Mouse (Mus musculus): ENCODE measurements at regions not wholly inside any gene's neighbourhood (a gene's known extent, or its start where the extent isn't known, plus 50 kb on each side); places are given as distances from the start of the nearest gene placed in this dataset.

- no peak for TF ChIP-seq CTCF (IDR thresholded peaks at IDR 0.05)
- intact Hi-C loops (cut with DNase I): no loop called here
Observed at GRCm38 (mm10) chr13:28787331-28787643, 166.2 kb downstream of the Sox4 start.

GRCm38 (mm10) chr13:28786629-28787330 is 166.7 kb downstream of the Sox4 start:
- TF ChIP-seq CTCF (IDR thresholded peaks at IDR 0.05): no peak
- no peak for DNase-seq (ENCODE audit: extremely low spot score in 1 of 2, low spot score in 2 of 2)
- H3K4me3 ChIP-seq: no peak overlapping the region
- intact Hi-C loops (cut with DNase I): no loop called here
- no peak overlapping the region for H3K27ac ChIP-seq

More at GRCm38 (mm10) chr13:28787331-28787643, 166.2 kb downstream of the Sox4 start:
- DNase-seq (ENCODE audit: extremely low spot score in 1 of 2, low spot score in 2 of 2): no peak
- no peak overlapping the region for H3K27ac ChIP-seq
- H3K4me3 ChIP-seq: no peak overlapping the region

GRCm38 (mm10) chr13:28782497-28783246 is 170.8 kb downstream of the Sox4 start:
- Histone ChIP-seq H3K4me3 (no peak overlapping the region), H3K27ac (no peak overlapping the region)
- DNase-seq (ENCODE audit: extremely low spot score in 1 of 2, low spot score in 2 of 2): no peak
- TF ChIP-seq CTCF (IDR thresholded peaks at IDR 0.05): no peak
- intact Hi-C loops (cut with DNase I): no loop called here

- no peak for DNase-seq (ENCODE audit: extremely low spot score in 1 of 2, low spot score in 2 of 2)
- intact Hi-C loops (cut with DNase I): no loop called here
- TF ChIP-seq CTCF (IDR thresholded peaks at IDR 0.05): no peak
- H3K4me3 ChIP-seq: no peak overlapping the region
- no peak overlapping the region for H3K27ac ChIP-seq
Observed at GRCm38 (mm10) chr13:28782081-28782480, 171.4 kb downstream of the Sox4 start.

GRCm38 (mm10) chr13:28781660-28782059 is 171.9 kb downstream of the Sox4 start:
- no peak for TF ChIP-seq CTCF (IDR thresholded peaks at IDR 0.05)
- no peak overlapping the region for H3K27ac ChIP-seq
- intact Hi-C loops (cut with DNase I): no loop called here
- no peak for DNase-seq (ENCODE audit: extremely low spot score in 1 of 2, low spot score in 2 of 2)
- H3K4me3 ChIP-seq: no peak overlapping the region

GRCm38 (mm10) chr13:28780462-28780861 is 173.1 kb downstream of the Sox4 start:
- TF ChIP-seq CTCF (IDR thresholded peaks at IDR 0.05): no peak

GRCm38 (mm10) chr13:28775142-28775815 is 178.2 kb downstream of the Sox4 start:
- intact Hi-C loops (cut with DNase I): no loop called here
- no peak for DNase-seq (ENCODE audit: extremely low spot score in 1 of 2, low spot score in 2 of 2)
- no peak for TF ChIP-seq CTCF (IDR thresholded peaks at IDR 0.05)
- Histone ChIP-seq H3K27ac (no peak overlapping the region), H3K4me3 (no peak overlapping the region)

More at GRCm38 (mm10) chr13:28780462-28780861, 173.1 kb downstream of the Sox4 start:
- no peak overlapping the region for H3K27ac ChIP-seq
- intact Hi-C loops (cut with DNase I): no loop called here
- DNase-seq (ENCODE audit: extremely low spot score in 1 of 2, low spot score in 2 of 2): no peak
- H3K4me3 ChIP-seq: no peak overlapping the region

GRCm38 (mm10) chr13:28774649-28775048 is 178.9 kb downstream of the Sox4 start:
- Histone ChIP-seq H3K27ac (no peak overlapping the region), H3K4me3 (no peak overlapping the region)
- TF ChIP-seq CTCF (IDR thresholded peaks at IDR 0.05): no peak
- intact Hi-C loops (cut with DNase I): no loop called here
- DNase-seq (ENCODE audit: extremely low spot score in 1 of 2, low spot score in 2 of 2): no peak

- no peak overlapping the region for H3K27ac ChIP-seq
- no peak overlapping the region for H3K4me3 ChIP-seq
- DNase-seq (ENCODE audit: extremely low spot score in 1 of 2, low spot score in 2 of 2): no peak
- intact Hi-C loops (cut with DNase I): no loop called here
- TF ChIP-seq CTCF (IDR thresholded peaks at IDR 0.05): no peak
Observed at GRCm38 (mm10) chr13:28773466-28773865, 180.0 kb downstream of the Sox4 start.

GRCm38 (mm10) chr13:28770531-28770930 is 183.0 kb downstream of the Sox4 start:
- no peak for DNase-seq (ENCODE audit: extremely low spot score in 1 of 2, low spot score in 2 of 2)
- no peak overlapping the region for H3K4me3 ChIP-seq
- no peak for TF ChIP-seq CTCF (IDR thresholded peaks at IDR 0.05)
- H3K27ac ChIP-seq: no peak overlapping the region
- intact Hi-C loops (cut with DNase I): no loop called here

- intact Hi-C loops (cut with DNase I): no loop called here
- DNase-seq (ENCODE audit: extremely low spot score in 1 of 2, low spot score in 2 of 2): no peak
- Histone ChIP-seq H3K4me3 (no peak overlapping the region), H3K27ac (no peak overlapping the region)
- no peak for TF ChIP-seq CTCF (IDR thresholded peaks at IDR 0.05)
Observed at GRCm38 (mm10) chr13:28770018-28770417, 183.5 kb downstream of the Sox4 start.

- TF ChIP-seq CTCF (IDR thresholded peaks at IDR 0.05): no peak
- no peak overlapping the region for H3K27ac ChIP-seq
- DNase-seq (ENCODE audit: extremely low spot score in 1 of 2, low spot score in 2 of 2): no peak
- intact Hi-C loops (cut with DNase I): no loop called here
- H3K4me3 ChIP-seq: no peak overlapping the region
Observed at GRCm38 (mm10) chr13:28768717-28769426, 184.6 kb downstream of the Sox4 start.

Measured in left cerebral cortex, adult 2 months (tissue).